Mouse (Mus musculus): ENCODE results near the gene Cldn15. TPM values are rescaled to one million over a fixed set of nuclear protein-coding genes. Genes with fewer than 3 reads are reported as not detected.
"Not testable (repeated sequence)": the region's sequence is repeated elsewhere in the genome, so short reads cannot be mapped to it uniquely, and the experiment has no call there.

Cldn15 gene
- total RNA-seq, 4 experiments from 2014 or later: 9.5 to 13.7 (median 12.1) TPM

- not testable (repeated sequence) for DNase-seq
These were observed 16.7 kb upstream of the Cldn15 start for GRCm38 (mm10) chr5:136949551-136950336.

GRCm38 (mm10) chr5:136950521-136950920 is 15.9 kb upstream of the Cldn15 start:
- no peak for DNase-seq

GRCm38 (mm10) chr5:136952153-136952552 is 14.3 kb upstream of the Cldn15 start:
- no peak for DNase-seq

- peak; percentile 96 for DNase-seq
These were observed 13.4 kb upstream of the Cldn15 start, which contains the start of gene Fis1 for GRCm38 (mm10) chr5:136953015-136953414. Fis1 (plus strand) TSS chr5:136953275.

GRCm38 (mm10) chr5:136953440-136953951 is 12.9 kb upstream of the Cldn15 start:
- DNase-seq: peak; percentile 45

GRCm38 (mm10) chr5:136955622-136956021 is 10.8 kb upstream of the Cldn15 start:
- DNase-seq: no peak

- DNase-seq: no peak
These were observed 9.2 kb upstream of the Cldn15 start for GRCm38 (mm10) chr5:136957250-136957649.

- DNase-seq: no peak
These were observed 7.3 kb upstream of the Cldn15 start for GRCm38 (mm10) chr5:136958991-136959605.

- no peak for DNase-seq
These were observed 6.4 kb upstream of the Cldn15 start for GRCm38 (mm10) chr5:136960053-136960452.

- no peak for DNase-seq
These were observed 5.0 kb upstream of the Cldn15 start for GRCm38 (mm10) chr5:136961334-136961982.

GRCm38 (mm10) chr5:136961983-136962461 is 4.4 kb upstream of the Cldn15 start:
- DNase-seq: peak; percentile 86

- DNase-seq: peak; percentile 65
These were observed 3.9 kb upstream of the Cldn15 start for GRCm38 (mm10) chr5:136962501-136962900.

GRCm38 (mm10) chr5:136962966-136963540 is 3.4 kb upstream of the Cldn15 start:
- no peak for DNase-seq

GRCm38 (mm10) chr5:136965210-136965609 is 1.2 kb upstream of the Cldn15 start:
- no peak for DNase-seq

- DNase-seq: no peak
These were observed 730 bp upstream of the Cldn15 start for GRCm38 (mm10) chr5:136965686-136966085.

- DNase-seq: no peak
These were observed 542 bp downstream of the Cldn15 start for GRCm38 (mm10) chr5:136966861-136967455.

GRCm38 (mm10) chr5:136967592-136967991 is 1.2 kb downstream of the Cldn15 start:
- peak; percentile 54 for DNase-seq

GRCm38 (mm10) chr5:136970703-136971102 is 4.3 kb downstream of the Cldn15 start:
- peak; percentile 57 for DNase-seq

- no peak for DNase-seq
These were observed 7.3 kb downstream of the Cldn15 start for GRCm38 (mm10) chr5:136973670-136974069.

- DNase-seq: no peak
These were observed 11.4 kb downstream of the Cldn15 start for GRCm38 (mm10) chr5:136977769-136978168.

GRCm38 (mm10) chr5:136979762-136980161 is 13.3 kb downstream of the Cldn15 start:
- DNase-seq: no peak

GRCm38 (mm10) chr5:136980974-136981373 is 14.6 kb downstream of the Cldn15 start:
- no peak for DNase-seq

Data from adrenal gland, adult 8-10 months (tissue).